Mouse (Mus musculus): ENCODE measurements at regions not wholly inside any gene's neighbourhood (a gene's known extent, or its start where the extent isn't known, plus 50 kb on each side); places are given as distances from the start of the nearest gene placed in this dataset.

DNA sequence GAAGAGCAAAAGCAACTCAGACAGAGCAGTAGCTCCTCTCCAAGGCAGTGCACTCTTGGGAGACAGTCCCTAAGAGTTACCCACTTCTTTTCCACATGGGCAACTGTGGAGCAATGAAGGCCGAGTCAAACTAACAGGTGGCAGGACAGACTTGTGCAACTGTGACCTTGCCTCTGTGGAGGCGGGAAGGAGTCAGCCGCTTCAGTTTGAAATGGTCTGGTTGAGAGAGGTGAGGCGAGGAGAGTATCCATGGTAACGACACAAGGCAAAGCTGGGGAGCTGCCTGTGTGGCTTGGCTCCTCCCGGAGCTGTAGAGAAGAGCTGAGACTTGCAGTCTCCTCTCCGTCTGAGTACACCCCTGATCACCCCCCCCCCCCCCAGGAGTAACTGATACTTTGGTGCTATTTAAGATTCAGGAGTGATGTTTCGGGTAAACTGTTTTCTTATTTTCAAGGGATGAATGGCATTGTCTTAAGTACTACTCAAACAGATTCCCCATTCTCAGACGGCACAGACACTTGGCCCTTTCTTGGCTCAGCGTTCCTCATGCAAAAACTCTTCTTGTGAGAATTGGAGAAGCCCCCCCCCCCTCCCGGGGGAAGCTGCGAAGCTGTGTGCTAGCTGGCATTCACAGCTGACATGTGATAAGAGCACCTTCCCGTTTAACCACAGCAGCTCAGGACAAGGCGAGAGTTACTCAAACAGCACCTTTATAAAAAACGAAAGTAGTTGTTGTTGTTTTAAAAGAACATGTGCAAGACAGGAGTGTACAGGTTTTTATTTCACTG, 54.9 kb upstream of the Chst1 start:
- DNase-seq (ENCODE audit: low spot score in 2 of 2): no peak

DNA sequence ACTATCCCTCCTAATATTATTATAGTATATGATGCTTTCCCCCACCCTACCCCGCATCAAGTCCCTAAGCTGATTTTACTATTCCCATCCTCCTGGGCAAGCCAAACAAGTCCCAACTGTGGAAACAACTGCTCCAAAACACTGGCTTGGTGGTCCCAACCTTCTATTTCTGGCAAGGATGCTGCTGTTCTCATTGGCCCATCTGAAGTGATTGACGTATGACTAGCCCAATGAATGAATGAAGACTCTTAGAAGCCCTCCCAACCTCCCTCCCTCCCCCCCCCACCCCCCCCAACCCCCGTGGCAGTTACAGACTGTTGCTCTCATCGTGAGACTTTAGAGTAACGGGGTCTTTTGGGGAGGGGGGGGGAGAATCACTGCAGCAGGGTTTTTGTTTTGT, 58.7 kb upstream of the Chst1 start:
- no peak for DNase-seq (ENCODE audit: low spot score in 2 of 2)

DNA sequence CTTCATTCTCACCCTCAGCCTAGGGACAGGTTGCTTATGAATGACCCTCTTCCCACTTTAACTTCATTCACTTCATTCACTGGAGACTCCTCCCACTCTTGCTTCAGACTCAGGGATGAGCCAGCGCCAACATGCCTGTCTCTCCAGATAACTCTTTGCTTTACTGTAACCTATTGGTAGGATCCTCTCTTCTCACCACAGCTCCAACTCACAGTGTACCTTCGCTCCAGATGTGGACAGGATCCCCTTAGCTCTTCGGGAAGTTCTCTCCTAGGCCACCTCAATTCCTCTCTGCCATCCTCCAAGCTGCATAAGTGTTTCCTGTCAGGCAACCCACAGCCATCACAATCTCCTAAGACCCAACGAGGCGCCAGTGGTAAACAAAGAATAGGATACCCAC, 67.5 kb upstream of the Chst1 start:
- DNase-seq (ENCODE audit: low spot score in 2 of 2): no peak

DNA sequence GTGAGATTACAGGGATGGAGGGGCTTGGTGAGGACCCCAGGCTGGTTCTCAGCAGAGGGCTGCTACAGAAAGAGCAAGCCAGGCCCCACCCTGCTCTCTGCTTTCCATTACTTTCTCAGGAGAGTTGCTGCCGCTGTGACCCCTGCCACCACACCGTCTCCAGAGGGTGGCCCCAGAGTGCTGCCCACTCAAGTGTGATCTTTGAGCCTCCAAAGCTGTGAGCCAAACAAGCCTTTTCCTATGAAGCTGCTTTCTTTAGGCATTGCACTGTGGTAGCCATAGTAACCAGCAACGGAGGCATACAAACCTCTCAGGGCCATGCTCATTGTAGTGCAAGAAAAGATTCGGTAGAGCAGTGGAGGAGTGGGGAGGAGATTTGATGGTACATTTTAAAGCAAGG, 68.8 kb upstream of the Chst1 start:
- DNase-seq (ENCODE audit: low spot score in 2 of 2): no peak

DNA sequence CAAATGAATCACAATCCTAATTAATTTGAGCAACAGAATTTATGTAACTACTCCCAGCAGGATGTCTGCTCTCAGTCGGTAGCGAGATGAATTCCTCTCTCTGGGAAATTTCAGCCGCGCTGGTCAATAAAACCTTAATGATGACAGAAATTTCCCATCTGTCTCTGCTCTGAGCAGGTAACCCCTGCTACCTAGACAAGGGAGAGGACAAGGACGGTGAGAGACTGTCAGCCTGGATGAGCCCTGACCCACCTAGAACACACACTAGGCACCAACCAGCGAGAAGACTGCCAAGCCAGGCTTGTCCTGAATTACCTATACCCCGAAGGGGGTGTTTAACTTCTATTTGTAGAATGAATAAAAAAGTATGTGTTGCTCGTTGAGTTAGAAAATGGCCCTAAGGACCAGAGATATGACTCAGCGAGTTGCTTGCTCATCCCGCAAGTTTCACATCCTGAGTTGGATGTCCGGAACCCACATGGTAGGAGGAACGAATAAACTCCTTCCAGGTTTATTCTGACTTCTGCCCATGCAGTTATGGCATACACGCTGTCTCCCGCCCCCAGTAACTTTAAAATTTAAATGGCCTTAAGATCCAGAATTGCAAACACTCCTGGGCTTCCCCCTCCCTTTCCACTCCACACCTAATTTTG, 69.5 kb upstream of the Slc35c1 start:
- DNase-seq (ENCODE audit: low spot score in 2 of 2): no peak

DNA sequence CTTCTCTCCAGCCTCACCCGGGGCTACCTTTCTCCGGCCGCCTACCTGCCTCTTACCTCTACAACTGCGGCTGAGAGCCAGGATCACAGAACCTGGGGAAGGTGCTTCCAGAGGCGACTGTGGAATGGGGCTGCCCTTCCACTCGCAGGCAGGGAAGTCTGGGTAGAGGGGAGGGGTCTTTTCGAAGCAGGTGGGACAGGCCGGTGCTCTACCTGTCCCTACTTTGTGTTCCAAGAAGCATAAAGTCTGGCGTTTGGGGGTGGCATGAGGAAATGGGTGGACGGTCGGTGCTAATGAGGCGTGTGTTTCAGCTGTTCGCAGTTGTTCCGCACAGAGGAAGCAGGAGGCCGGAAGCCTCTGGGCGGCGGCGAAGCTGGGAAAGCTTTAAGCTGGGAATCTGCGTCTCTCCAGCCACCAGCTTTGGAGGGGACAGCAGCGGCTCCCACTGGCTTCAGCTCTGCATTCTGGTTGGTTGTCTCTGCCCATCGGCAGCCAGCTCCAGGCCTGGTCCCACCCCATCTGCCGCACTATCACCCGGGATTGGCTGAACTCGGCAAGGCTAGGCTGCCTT, 68.8 kb upstream of the Slc35c1 start:
- DNase-seq (ENCODE audit: low spot score in 2 of 2): peak; percentile 33 to 57

DNA sequence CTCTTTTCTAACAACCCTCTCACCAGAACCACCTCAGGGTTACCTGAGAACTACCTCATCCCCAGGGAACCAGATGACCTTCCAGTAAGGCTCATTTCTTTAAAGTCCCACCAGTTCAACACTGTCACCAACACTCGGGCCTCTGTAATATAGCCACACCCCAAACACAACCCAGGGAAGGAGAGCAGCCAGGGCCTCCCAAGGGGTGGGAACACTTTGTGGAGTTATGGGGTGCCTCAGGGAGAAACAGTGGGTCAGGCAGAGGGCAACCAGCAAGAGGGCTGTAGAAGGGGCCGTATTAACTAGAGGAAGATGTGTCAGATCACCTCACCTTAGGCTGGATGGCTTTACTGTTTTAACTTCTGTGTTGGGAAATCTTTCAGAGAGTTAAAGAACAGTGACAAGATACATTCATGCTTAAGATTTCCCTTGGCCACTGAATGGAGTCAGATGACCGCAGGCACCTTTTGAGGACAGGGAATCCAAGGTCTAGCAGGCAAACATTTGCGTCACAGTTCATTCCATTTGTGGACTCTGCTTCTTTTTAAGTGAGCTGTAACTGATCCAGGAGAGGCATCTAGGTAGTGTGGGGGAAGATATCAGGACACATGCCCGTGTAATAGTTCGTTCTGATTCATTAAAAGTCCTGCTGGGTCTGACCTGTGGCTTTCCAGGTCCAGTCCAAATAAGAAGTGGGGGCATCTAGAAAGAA, 67.9 kb upstream of the Slc35c1 start:
- DNase-seq (ENCODE audit: low spot score in 2 of 2): no peak

DNA sequence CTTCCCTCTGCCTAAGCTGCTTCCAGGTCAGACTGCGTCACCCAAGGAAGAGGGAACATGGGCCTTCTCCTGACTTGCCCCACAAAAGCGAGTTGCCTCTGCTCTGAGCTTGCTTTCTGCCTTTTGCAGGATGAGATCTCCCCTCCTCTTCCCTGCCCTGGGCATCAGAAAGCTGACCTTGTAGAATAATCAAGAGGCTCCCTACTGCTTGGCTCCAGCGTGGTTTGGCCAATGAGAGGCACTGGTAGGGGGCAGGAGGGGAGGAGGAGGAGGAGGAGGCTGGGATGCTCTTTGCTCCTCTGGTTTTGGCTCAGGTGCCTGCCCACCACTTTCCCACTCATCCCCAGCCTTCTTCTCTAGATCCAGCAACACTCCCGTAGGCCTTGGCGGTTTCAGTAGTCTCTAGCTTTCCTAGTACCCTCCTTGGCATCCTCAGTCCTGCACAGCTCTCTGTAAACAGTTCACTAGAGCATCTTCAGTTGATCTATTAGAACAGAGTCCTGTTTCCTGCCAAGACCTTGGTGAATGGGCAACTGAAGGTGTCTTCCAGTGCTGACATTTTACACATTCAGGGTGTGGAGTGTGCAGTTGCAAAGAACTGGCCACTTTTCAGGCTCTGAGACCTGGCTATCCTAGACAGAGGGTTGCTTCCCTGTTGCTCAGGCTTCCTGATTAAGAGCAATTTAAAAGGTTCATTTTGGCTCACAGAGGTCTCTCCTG, 66.5 kb upstream of the Slc35c1 start:
- DNase-seq (ENCODE audit: low spot score in 2 of 2): no peak

GRCm38 (mm10) chr2:92525628-92526027, 65.3 kb upstream of the Slc35c1 start:
- DNase-seq (ENCODE audit: low spot score in 2 of 2): no peak

- no peak for DNase-seq (ENCODE audit: low spot score in 2 of 2)
Measured at GRCm38 (mm10) chr2:92525062-92525623, 64.8 kb upstream of the Slc35c1 start.

DNA sequence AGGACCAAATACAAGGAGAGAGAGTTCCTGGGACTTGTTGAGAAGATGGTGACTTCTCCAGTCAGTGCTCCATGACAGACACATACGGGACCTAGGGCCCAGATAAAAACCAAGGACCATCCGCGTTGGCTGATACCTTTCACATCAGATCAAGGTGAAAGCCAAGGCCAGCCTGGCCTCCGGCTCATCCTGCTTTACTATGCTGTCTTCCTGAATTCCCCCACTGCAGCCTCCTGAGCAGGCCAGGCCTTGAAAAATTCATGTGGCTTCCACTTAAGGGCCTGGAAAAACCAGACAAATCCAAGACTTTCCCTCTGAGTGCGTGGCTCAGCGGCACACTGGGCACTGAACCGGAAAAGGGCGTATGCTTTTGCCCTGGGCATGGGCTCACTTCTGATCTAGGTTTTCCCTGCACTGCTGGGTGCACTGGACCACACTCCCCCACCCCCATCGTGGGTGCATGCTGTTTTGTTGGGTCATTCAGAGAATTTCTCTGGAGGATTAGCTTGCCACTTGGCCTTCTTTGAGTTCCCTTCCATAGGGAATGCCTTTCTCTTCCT, 64.1 kb upstream of the Slc35c1 start:
- DNase-seq (ENCODE audit: low spot score in 2 of 2): no peak

DNA sequence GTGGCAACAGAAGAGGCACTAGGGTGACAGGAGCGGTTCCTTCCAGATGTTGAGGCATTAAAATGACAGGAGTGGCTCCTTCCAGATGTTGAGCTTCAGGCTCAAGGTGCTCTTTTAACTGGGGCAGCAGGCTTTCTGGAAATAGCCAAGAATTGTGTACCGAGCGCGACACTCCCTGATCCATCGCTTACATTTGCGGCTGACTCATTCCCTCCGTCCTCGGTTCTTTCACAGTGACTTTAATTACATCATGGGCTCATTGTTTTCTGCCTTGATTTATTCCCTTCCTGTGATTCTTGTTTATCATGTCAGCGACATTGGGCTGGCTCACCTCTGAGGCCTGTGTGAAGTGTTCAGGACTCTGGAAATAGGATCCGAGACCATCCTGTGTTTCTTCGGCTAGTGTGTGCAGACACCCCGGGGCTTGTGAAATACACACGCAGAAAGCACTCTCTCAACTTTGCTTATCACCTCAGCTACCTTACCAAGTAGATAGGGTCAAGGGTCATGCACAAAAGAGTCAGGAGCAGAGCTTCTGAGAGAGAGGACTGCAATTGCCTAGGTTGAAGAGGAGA, 63.1 kb upstream of the Slc35c1 start:
- DNase-seq (ENCODE audit: low spot score in 2 of 2): no peak

DNA sequence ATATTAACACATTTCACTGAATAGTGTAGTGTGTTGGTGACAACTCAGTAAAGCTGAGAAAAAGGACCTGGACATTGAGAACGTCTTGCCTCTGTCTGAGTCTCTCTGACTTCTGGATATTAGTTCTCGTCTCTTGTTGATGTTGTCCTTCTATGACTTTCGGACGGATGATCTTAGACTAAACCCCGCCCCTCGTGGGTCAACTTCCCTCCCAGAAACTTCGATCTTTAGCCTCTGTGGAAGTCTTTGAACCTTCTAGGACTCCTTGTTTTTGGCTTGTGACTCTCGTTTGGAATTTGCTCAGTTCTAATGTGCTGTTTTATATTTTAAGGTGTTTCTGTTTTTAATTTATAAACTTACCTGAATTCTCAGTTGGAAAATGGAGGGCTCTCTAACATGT, 61.2 kb upstream of the Slc35c1 start:
- no peak for DNase-seq (ENCODE audit: low spot score in 2 of 2)

GRCm38 (mm10) chr2:92519396-92519795, 59.1 kb upstream of the Slc35c1 start:
- DNase-seq (ENCODE audit: low spot score in 2 of 2): no peak

GRCm38 (mm10) chr2:92518891-92519290, 58.6 kb upstream of the Slc35c1 start:
- DNase-seq (ENCODE audit: low spot score in 2 of 2): no peak

DNA sequence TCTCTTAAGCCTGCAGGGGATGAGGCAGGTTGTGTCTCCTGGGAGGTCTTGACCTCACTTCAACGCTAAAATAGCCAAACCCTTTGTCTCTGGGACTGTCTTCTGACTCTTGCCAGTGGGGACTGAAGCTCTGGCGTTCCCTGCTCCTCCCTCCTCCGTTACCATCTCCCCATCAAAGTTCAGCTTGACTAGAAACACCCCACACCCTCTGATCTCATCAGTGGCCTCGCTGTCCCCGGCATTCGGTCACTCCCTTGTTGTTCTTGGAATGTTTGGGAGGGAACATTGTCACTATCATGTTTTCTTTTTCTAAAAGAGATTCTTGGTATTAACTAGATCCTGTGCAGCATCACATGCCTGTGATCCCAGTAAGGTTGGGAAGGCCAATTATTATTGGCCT, 54.6 kb upstream of the Slc35c1 start:
- DNase-seq (ENCODE audit: low spot score in 2 of 2): no peak

GRCm38 (mm10) chr2:92511771-92512744, 51.7 kb upstream of the Slc35c1 start:
- DNase-seq (ENCODE audit: low spot score in 2 of 2): no peak
